Mouse (Mus musculus) CH12.LX (cell line): ENCODE results near the gene Ctsc.

Experiments
- BHLHE40 ChIP-seq: IDR thresholded peaks from 2 replicates; pipeline ENCODE4 v1.6.1; 2011; ENCODE audit warnings: mild to moderate bottlenecking, low read depth, low read length, improper control_type of control experiment
- CHD1 ChIP-seq: IDR thresholded peaks from 2 replicates; pipeline ENCODE4 v1.6.1; 2012; ENCODE audit warnings: low read depth, low read length, improper control_type of control experiment, inconsistent platforms
- CHD2 ChIP-seq: IDR thresholded peaks from 2 replicates; pipeline ENCODE4 v1.6.1; 2011; ENCODE audit warnings: low read length, improper control_type of control experiment
- CTCF ChIP-seq, 2 experiments: IDR thresholded peaks in 1 of 2; conservative IDR thresholded peaks in 1 of 2; 2 replicates each; pipeline ENCODE4 v1.5.1; 2011 to 2012; ENCODE audit warnings: low read depth in 2 of 2, low read length in 2 of 2, improper control_type of control experiment in 1 of 2, inconsistent platforms in 1 of 2, mild to moderate bottlenecking in 1 of 2, moderate library complexity in 1 of 2
- E2F4 ChIP-seq: IDR thresholded peaks from 2 replicates; pipeline ENCODE4 v1.6.1; 2011; ENCODE audit warnings: low read depth, low read length, improper control_type of control experiment; ENCODE audit not compliant: insufficient replicate concordance
- EP300 ChIP-seq: IDR thresholded peaks from 2 replicates; pipeline ENCODE4 v1.6.1; 2011; ENCODE audit warnings: low read length, improper control_type of control experiment
- GABPA ChIP-seq: IDR thresholded peaks from 2 replicates; pipeline ENCODE4 v1.6.1; 2012; ENCODE audit warnings: low read depth, low read length, improper control_type of control experiment, inconsistent platforms; ENCODE audit not compliant: insufficient replicate concordance
- HCFC1 ChIP-seq: IDR thresholded peaks from 2 replicates; pipeline ENCODE4 v1.6.1; 2012; ENCODE audit warnings: low read depth, mild to moderate bottlenecking, inconsistent platforms, low read length, improper control_type of control experiment
- IRF4 ChIP-seq: IDR thresholded peaks from 2 replicates; pipeline ENCODE4 v1.6.1; 2014; ENCODE audit warnings: low read depth, mild to moderate bottlenecking, inconsistent platforms, low read length, improper control_type of control experiment
- MYC ChIP-seq: IDR thresholded peaks from 2 replicates; pipeline ENCODE4 v1.6.1; 2011; ENCODE audit warnings: low read depth, mild to moderate bottlenecking, improper control_type of control experiment, low read length
- POLR2A ChIP-seq: IDR thresholded peaks from 2 replicates; pipeline ENCODE4 v1.6.1; 2011; ENCODE audit warnings: low read depth, mild to moderate bottlenecking, improper control_type of control experiment, low read length
- POLR2AphosphoS2 ChIP-seq: IDR thresholded peaks from 2 replicates; pipeline ENCODE4 v1.6.1; 2011; ENCODE audit warnings: low read depth, low read length, improper control_type of control experiment
- TCF12 ChIP-seq: IDR thresholded peaks from 2 replicates; pipeline ENCODE4 v1.6.1; 2014; ENCODE audit warnings: low read depth, mild to moderate bottlenecking, inconsistent platforms, low read length, improper control_type of control experiment

DNA sequence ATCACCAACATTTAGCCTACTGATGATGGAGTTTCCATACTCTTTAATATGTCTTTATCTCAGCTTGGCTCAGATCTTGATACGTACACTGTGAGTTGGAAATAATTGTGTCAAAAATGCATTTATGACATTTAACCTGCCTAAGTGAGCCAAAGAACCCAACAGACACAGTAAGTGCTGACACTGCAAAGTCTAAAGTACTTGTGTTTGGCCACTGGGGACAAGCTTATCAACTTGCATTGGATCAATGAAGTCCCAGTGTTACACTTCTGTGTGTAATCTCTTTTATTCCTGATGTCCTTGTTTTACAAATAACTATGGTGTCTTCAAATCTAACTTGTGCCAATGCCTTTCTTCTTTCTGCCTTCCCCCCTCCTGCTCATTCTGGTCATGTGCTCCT is 18.1 kb downstream of the Ctsc start:
- no peak for TF ChIP-seq E2F4
- no peak for TF ChIP-seq MYC
- no peak for TF ChIP-seq CTCF (conservative IDR thresholded peaks at IDR 0.05 in 1 of 2, IDR thresholded peaks at IDR 0.05 in 1 of 2; ENCODE audit: low read depth in 2 of 2, low read length in 2 of 2)
- TF ChIP-seq POLR2A: no peak
- TF ChIP-seq POLR2AphosphoS2: no peak
- no peak for TF ChIP-seq CHD2
- TF ChIP-seq EP300: no peak
- no peak for TF ChIP-seq IRF4
- TF ChIP-seq BHLHE40: no peak
- no peak for TF ChIP-seq HCFC1
- TF ChIP-seq TCF12: no peak
- no peak for TF ChIP-seq CHD1
- TF ChIP-seq GABPA: no peak
